Mouse (Mus musculus) heart, embryonic 16.5 days (tissue): ENCODE results near the gene Tmem184a. TPM values are rescaled to one million over a fixed set of nuclear protein-coding genes. Genes with fewer than 3 reads are reported as not detected.

Experiments
- ATAC-seq: fragments of 200-750 bp; cut with Nextera tagmentation; replicated peaks from 2 replicates; pipeline ENCODE4 v1.8.0; 2017; ENCODE audit warnings: moderate number of reproducible peaks; ENCODE audit not compliant: insufficient read depth, low FRiP score; ENCODE audit errors: extremely low read depth
- H3K27ac ChIP-seq: fragments of 300-500 bp; sonication (generic); 2 replicates; pipeline ENCODE4 v1.5.1; 2014; ENCODE audit warnings: mild to moderate bottlenecking, low read length, control low read depth, moderate library complexity
- H3K27me3 ChIP-seq: fragments of 300-500 bp; sonication (generic); 2 replicates; pipeline ENCODE4 v1.6.1; 2014; ENCODE audit warnings: low read length, mixed read lengths; ENCODE audit not compliant: control insufficient read depth, insufficient read depth
- H3K36me3 ChIP-seq: fragments of 300-500 bp; sonication (generic); 2 replicates; pipeline ENCODE4 v1.6.1; 2014; ENCODE audit not compliant: control insufficient read depth, insufficient read depth
- H3K4me1 ChIP-seq: fragments of 300-500 bp; sonication (generic); 2 replicates; pipeline ENCODE4 v1.6.1; 2014; ENCODE audit warnings: low read length, mixed read lengths; ENCODE audit not compliant: control insufficient read depth, insufficient read depth
- H3K4me2 ChIP-seq: fragments of 300-500 bp; sonication (generic); 2 replicates; pipeline ENCODE4 v1.6.1; 2014; ENCODE audit warnings: low read depth, mild to moderate bottlenecking, control low read depth, low read length
- H3K4me3 ChIP-seq: fragments of 300-500 bp; sonication (generic); 2 replicates; pipeline ENCODE4 v1.5.1; 2014; ENCODE audit warnings: mild to moderate bottlenecking, control low read depth, low read length
- H3K9ac ChIP-seq: fragments of 300-500 bp; sonication (generic); 2 replicates; pipeline ENCODE4 v1.6.1; 2014; ENCODE audit warnings: low read length, control low read depth
- H3K9me3 ChIP-seq: fragments of 300-500 bp; sonication (generic); replicated peaks from 2 replicates; pipeline ENCODE4 v1.6.1; 2016; ENCODE audit warnings: low read length; ENCODE audit not compliant: control insufficient read depth
- WGBS: fragments of 180-500 bp; shearing (Covaris S2); extraction: QIAGEN DNeasy Blood & Tissue Kit; methylation state at CpG from one replicate; pipeline ENCODE4 v1.1.7; 2014; 5-methylcytosine and 5-hydroxymethylcytosine counted together
- polyA plus RNA-seq: library from polyadenylated mRNA; unstranded; fragments of >200 nt; fragmentation: Nextera tagmentation; extraction: Ambion mirVana; gene quantifications from 2 replicates; pipeline ENCODE4 v1.2.1, GENCODE M21; 2015

The Tmem184a gene
- 0.46 and 1.3 TPM in 2 replicates for polyA plus RNA-seq

DNA sequence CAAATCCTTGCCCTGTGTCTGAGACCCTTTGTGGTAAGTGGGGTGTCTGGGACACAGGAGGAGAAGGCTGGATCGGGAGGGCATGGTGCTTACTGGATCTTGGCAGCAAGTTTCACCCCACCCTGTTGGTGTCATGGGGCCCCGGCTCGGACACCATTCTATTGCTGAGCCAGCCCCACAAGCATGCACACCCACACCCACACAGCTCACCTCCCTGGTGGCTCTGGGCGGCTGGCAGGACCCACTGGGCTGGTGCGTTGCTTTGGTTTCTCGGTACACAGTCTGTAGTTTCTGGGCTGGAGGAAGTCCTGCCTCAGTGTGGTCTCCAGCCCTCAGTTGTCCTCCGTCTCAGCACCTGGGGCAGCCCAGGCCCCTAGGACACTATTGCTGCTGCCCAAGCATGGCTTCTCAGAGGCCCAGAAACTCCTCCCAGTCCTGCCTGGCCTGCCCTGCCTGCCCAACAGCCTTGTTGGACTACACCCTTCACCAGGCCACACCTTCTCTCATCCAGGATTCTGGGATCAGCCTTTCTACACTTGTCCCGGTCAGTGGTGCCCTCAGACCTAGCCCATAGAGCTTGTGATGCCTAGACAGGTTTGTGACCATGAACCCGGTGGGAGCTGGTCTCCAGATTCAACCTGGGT lies at the start of gene Tmem184a:
TSS of gene Tmem184a (minus strand) at position 380 of the 644 bp plus-strand sequence.
- Histone ChIP-seq H3K9me3 (no peaks in the 10 kb centered on the region), H3K27me3 (no peaks in the 10 kb centered on the region), H3K4me1 (peaks cover 4% of the 10 kb centered on the region; the same call in 1 of the 2 replicates), H3K4me3 (no peak within 1 kb of the TSS), H3K36me3 (peaks cover 14% of the 10 kb centered on the region), H3K9ac (no peak within 1 kb of the TSS), H3K4me2 (no peak within 1 kb of the TSS), H3K27ac (no peak within 1 kb of the TSS)
- no peak for ATAC-seq
- 70% methylated on average over 9 of the region's 9 CpGs for WGBS

- Histone ChIP-seq H3K4me2 (no peak overlapping the region), H3K9me3 (no peaks in the 10 kb centered on the region), H3K4me1 (no peaks in the 10 kb centered on the region), H3K9ac (no peak overlapping the region), H3K27me3 (0 out of 2 replicates have a peak, but pooled peaks cover 3% of the 10 kb centered on the region), H3K36me3 (no peaks in the 10 kb centered on the region), H3K27ac (no peak overlapping the region), H3K4me3 (no peak overlapping the region)
- WGBS, result 26% methylated on average over 4 of the region's 4 CpGs
- ATAC-seq, result no peak
These were observed 43.0 kb upstream of the Tmem184a start for GRCm38 (mm10) chr5:139862759-139863158.

DNA sequence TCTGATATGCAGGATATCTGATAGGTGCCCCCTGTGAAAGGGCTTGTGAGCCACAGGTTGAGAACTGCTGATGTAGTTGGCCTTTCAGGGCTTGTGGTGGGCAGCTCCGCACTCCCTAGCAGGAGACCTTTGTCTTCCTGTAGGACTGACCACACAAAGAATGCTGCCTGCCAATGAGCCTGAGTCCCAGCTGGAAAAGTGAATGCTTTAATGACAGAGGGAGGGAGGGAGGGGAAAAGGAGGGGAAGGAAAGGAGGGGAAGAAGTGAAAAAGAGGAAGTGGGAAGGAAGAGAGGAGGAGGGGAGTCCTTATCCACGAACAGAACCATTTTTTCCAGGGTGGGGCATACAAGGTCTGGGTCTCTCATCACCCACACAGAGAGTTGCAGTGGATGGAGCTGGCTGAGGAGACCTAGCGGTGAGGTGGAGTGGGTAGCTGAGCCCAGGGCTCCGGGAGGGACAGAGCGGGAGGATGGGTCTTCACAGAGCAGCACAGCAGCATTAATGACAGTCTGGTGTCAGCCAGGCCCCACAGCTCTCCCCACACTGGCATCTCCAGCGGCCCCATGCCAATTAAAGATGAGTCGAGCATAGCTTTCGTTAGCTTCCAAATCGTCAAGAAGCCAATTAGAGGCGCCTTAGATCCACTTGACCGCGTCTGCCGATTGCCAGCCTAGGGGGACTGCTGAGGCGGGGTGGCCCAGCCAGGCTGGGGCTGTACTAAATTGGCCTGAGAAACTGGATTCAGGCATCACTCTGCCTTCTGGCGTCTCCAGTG lies 40.8 kb upstream of the Tmem184a start:
- H3K9ac ChIP-seq, result no peak overlapping the region
- H3K4me2 ChIP-seq, result no peak overlapping the region
- no peaks in the 10 kb centered on the region for H3K4me1 ChIP-seq
- no peak overlapping the region for H3K27ac ChIP-seq
- WGBS, result 56% methylated on average over 15 of the region's 15 CpGs
- H3K36me3 ChIP-seq, result no peaks in the 10 kb centered on the region
- H3K9me3 ChIP-seq, result no peaks in the 10 kb centered on the region
- no peak for ATAC-seq
- 0 out of 2 replicates have a peak, but pooled peaks cover 3% of the 10 kb centered on the region for H3K27me3 ChIP-seq
- no peak overlapping the region for H3K4me3 ChIP-seq

- Histone ChIP-seq H3K27ac (no peak overlapping the region), H3K27me3 (peaks cover 5% of the 10 kb centered on the region), H3K9ac (no peak overlapping the region), H3K4me3 (no peak overlapping the region), H3K36me3 (no peaks in the 10 kb centered on the region), H3K4me1 (no peaks in the 10 kb centered on the region), H3K9me3 (peaks cover 5% of the 10 kb centered on the region), H3K4me2 (no peak overlapping the region)
- WGBS, result 72% methylated on average over 12 of the region's 12 CpGs
- no peak for ATAC-seq
These were observed 30.1 kb upstream of the Tmem184a start for GRCm38 (mm10) chr5:139849626-139850320.

DNA sequence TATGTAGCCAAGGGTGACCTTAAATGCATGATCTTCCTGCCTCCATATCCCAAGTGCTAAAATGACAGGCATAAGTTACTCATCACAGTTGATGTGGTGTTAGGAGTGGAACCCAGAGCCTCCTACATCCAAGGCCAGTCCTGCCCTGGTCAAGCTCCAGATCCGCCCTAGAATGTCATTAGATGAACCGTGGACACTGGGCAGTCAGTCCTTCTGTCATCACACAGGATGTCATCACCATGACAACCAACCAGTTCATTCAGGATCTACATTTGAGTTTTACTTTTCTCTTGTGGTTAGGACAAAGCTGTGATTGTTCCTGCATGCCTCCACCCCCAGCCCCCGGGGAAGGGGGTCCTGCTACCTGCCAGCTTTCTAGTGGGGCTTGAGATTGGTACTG lies 19.4 kb upstream of the Tmem184a start:
- Histone ChIP-seq H3K27me3 (peaks cover 3% of the 10 kb centered on the region; the same call in 1 of the 2 replicates), H3K27ac (no peak overlapping the region), H3K9ac (no peak overlapping the region), H3K4me2 (no peak overlapping the region), H3K36me3 (no peaks in the 10 kb centered on the region), H3K9me3 (peaks cover 3% of the 10 kb centered on the region), H3K4me3 (no peak overlapping the region), H3K4me1 (no peaks in the 10 kb centered on the region)
- no peak for ATAC-seq
- 43% methylated on average over 3 of the region's 3 CpGs for WGBS

- Histone ChIP-seq H3K9ac (no peak overlapping the region), H3K4me2 (no peak overlapping the region), H3K4me1 (no peaks in the 10 kb centered on the region), H3K36me3 (no peaks in the 10 kb centered on the region), H3K27ac (no peak overlapping the region), H3K9me3 (no peaks in the 10 kb centered on the region), H3K27me3 (peaks cover 3% of the 10 kb centered on the region; the same call in 1 of the 2 replicates), H3K4me3 (no peak overlapping the region)
- whole genome bisulfite sequencing, result 15% methylated on average over 2 of the region's 2 CpGs
- ATAC-seq, result 0 out of 2 replicates have a peak, but pooled peaks have one; percentile 14
These were observed 18.8 kb upstream of the Tmem184a start for GRCm38 (mm10) chr5:139838476-139838892.

GRCm38 (mm10) chr5:139835706-139836105 lies 16.0 kb upstream of the Tmem184a start:
- H3K4me2 ChIP-seq, result no peak overlapping the region
- no peaks in the 10 kb centered on the region for H3K4me1 ChIP-seq
- no peak overlapping the region for H3K27ac ChIP-seq
- no peak overlapping the region for H3K9ac ChIP-seq
- no peak overlapping the region for H3K4me3 ChIP-seq
- ATAC-seq, result no peak
- no peaks in the 10 kb centered on the region for H3K27me3 ChIP-seq
- no peaks in the 10 kb centered on the region for H3K36me3 ChIP-seq
- 73% methylated on average over 7 of the region's 7 CpGs for WGBS
- H3K9me3 ChIP-seq, result no peaks in the 10 kb centered on the region

DNA sequence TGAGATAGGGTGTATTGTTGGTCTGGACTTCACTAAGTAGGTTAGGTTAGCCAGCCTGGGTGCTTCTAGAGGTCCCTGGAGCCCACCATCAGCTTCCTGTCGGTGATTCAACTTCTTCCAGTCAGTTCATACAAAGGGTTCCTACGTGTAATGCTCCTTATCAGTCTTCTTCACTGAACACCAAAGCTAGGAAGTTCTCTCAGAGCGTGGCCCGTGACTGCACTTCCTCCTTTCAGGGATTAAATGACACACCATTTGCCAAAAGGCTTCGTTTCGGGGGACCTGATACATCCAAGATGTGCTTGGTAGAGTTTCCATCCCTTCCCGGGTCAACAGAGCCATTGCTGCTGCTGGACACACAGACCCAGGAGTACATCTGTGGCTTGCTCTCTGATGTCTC lies 12.4 kb upstream of the Tmem184a start:
- Histone ChIP-seq H3K4me1 (no peaks in the 10 kb centered on the region), H3K9ac (no peak overlapping the region), H3K9me3 (no peaks in the 10 kb centered on the region), H3K27me3 (no peaks in the 10 kb centered on the region), H3K27ac (no peak overlapping the region), H3K36me3 (no peaks in the 10 kb centered on the region), H3K4me2 (no peak overlapping the region), H3K4me3 (no peak overlapping the region)
- 52% methylated on average over 7 of the region's 7 CpGs for WGBS
- no peak for ATAC-seq

DNA sequence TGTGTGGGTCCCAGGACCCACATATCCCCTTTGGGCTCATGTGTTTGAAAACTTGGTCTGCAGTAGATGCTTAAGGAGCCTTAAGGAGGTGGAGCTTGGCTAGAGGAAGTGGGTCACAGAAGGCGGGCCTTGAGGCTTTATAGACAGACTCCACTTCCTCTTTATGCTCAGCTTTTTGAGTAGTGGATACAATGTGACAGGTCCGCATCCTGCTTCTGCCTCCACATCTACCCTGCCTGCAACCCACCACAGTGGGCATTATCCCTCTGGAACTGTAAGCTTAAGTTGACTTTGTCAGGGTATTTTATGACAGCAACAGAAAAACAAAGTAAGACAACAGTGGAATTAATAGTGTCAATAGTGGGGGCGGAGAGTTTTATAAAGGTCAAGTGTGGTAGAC lies 11.0 kb upstream of the Tmem184a start:
- ATAC-seq, result no peak
- Histone ChIP-seq H3K9ac (no peak overlapping the region), H3K4me3 (no peak overlapping the region), H3K27ac (no peak overlapping the region), H3K27me3 (no peaks in the 10 kb centered on the region), H3K36me3 (no peaks in the 10 kb centered on the region), H3K9me3 (no peaks in the 10 kb centered on the region), H3K4me2 (no peak overlapping the region), H3K4me1 (peaks cover 4% of the 10 kb centered on the region)
- 75% methylated on average over 3 of the region's 3 CpGs for WGBS
